Mouse (Mus musculus) layer of hippocampus, adult 9-11 months (tissue): ENCODE data around the gene Fam136a.
"Not testable (repeated sequence)": the region's sequence is repeated elsewhere in the genome, so short reads cannot be mapped to it uniquely, and the experiment has no call there.

Experiments
- DNase-seq: peaks from one replicate; pipeline ENCODE4 v3.0.0; 2022

Fam136a gene

GRCm38 (mm10) chr6:86365371-86366124, at the start of gene Fam136a:
TSS of gene Fam136a (plus strand) at chr6:86365646.
- DNase-seq: peak; percentile 94

- no peak for DNase-seq
Observed at GRCm38 (mm10) chr6:86317066-86317465, 48.4 kb upstream of the Fam136a start.

DNA sequence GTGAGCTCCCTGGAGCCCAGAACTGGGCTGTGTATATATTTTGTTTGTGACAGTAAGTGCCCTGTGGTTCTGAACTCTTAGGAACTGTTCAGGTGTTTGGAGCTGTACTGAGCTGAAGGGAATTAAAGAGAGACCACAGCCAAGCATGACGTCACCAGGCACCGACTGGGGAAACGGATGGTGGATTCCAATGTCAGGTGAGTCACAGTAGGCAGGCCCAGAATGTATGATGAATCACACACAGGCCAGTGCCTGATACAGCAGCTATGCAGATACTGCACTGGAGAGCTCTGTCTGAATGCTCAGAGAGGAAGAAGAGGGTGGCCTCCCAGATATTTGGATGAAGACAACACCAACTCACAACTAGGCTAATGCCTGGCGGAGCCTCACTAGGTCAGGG, 46.6 kb upstream of the Fam136a start:
- DNase-seq: peak; percentile 21

GRCm38 (mm10) chr6:86322031-86322563, 43.3 kb upstream of the Fam136a start:
- DNase-seq: peak; percentile 42

DNA sequence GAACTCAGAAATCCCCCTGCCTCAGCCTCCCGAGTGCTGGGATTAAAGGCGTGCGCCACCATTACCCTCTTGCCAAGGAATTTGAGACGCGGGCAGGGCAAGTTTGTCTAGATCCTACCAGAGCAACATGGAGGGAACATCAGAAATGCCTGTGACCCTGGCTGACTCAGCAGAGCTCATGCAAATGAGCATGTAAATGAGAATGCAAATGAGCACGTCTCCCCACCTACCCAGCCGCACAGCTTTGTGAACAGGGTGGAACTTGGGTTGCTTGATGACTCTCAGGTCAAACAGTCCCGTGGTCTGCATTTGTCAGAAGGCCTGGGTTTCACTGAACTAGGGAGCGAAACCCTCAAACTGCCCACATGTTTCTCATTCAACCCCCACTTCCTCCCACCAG, 42.5 kb upstream of the Fam136a start:
- no peak for DNase-seq

DNA sequence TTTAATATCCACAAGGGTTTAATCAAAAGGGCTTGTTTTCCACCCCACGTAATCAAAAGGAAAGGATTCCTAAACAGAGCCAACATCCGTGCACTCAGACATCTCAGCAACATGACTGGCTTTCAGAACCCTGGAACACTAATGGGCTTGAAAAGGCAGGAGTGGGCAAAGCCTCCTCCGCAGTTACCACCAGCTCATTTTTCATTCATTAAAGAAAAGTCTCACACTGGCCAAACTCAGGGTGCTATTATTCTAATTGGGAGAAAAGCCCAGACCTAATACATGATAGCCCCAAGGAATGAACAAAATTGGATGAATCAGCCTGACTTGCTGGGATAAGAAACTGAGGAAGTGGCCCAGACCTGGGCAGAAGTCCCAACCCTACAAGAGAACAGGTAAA, 41.0 kb upstream of the Fam136a start:
- DNase-seq: no peak

GRCm38 (mm10) chr6:86325646-86326045, 39.8 kb upstream of the Fam136a start:
- DNase-seq: no peak

GRCm38 (mm10) chr6:86326866-86327265, 38.6 kb upstream of the Fam136a start:
- DNase-seq: peak; percentile 83

GRCm38 (mm10) chr6:86328369-86328768, 37.1 kb upstream of the Fam136a start:
- no peak for DNase-seq

- no peak for DNase-seq
Observed at GRCm38 (mm10) chr6:86329943-86330342, 35.5 kb upstream of the Fam136a start.

- no peak for DNase-seq
Observed at GRCm38 (mm10) chr6:86335121-86335849, 30.2 kb upstream of the Fam136a start.

DNA sequence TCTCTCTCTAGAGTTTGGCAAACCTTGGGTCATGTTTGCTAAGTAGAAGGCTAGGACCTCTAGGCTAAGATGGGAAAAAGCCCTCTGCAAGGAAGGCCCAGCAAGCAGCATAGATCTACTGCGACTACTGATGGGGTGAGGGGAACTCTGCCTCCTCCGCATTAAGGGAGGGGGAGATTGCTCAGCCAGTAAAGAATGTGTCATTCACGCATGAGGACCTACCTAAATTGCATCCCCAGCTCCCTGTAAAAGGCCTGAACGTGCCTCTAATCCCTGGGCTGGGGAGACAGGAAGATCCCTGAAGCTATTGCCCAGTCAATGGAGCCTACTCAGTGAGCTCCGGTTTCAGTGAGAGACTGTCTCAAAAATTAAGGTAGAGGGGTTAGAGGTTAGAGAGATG, 29.6 kb upstream of the Fam136a start:
- no peak for DNase-seq

DNA sequence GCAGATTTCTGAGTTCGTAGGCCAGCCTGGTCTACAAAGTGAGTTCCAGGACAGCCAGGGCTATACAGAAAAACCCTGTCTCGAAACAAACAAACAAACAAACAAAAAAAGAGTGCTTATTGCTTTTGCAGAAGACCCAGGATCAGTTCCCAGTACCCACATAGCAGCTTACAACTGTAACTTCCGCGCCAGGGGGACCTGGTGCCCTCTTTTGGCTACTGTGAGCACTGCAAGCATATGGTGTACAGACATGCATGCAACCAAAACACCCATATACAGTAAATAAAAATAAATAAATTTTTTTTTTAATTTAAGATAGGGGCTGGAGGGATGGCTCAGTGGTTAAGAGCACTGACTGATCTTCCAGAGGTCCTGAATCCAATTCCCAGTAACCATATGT, 29.1 kb upstream of the Fam136a start:
- not testable (repeated sequence) for DNase-seq

GRCm38 (mm10) chr6:86343656-86344055, 21.8 kb upstream of the Fam136a start:
- no peak for DNase-seq

DNA sequence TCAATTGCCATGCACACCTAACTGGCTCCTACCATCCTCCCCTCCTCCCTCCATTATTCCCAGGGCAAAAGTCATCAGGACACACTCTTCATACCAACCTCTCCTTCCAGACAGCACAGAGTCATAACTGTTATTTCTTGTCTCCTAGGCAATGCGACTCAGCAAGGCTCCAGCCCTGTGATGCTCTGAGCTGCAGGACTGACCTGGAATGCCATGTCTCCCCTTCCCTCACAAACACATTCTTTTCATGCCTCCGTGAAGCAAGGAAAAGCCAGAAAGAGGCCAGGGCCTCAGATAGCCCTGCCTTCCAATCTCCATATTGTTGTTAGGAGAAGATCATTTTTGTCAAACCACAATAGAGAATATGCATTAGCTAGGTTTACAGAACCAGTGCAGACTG, 19.4 kb upstream of the Fam136a start:
- DNase-seq: no peak

DNA sequence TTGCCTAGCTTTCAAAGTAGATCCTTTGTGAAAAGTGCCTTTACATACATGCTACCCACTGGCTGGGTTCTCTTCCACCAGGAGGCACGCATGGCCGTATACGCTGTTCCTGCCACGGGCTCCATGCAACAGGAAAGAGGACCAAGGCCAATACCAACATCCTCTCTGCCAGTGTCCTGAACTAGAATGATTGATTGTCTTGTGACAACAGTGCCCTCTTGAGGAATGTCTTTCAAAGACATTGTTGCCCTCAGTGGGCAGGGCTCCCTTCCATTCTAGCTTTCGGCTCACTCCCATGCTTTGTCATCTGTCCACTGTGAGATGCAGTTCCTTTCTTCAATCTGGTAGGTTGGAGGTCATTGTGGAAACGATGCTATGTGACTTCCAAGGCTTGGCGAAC, 16.2 kb upstream of the Fam136a start:
- peak; percentile 45 for DNase-seq

- DNase-seq: no peak
Observed at GRCm38 (mm10) chr6:86354948-86355347, 10.5 kb upstream of the Fam136a start.

DNA sequence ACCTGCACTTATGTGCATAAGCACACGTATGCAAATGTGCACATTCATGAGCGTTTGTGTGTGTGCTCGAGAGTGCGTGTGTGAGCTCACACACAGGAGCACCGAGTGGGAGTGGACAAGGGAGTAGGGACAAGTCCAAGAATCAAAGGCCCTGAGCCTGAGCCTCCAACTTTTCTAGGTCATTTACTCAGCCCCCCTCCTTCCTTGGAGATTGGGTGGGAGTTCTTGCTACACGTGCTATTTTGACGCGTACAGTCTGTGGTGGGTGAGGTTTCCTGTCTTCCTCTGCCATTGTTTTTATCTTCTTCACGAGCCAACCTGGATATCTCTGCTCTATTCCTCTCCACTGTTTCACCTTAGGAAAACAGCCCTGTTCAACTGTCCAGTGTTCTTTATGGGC, 8.5 kb upstream of the Fam136a start:
- no peak for DNase-seq

DNA sequence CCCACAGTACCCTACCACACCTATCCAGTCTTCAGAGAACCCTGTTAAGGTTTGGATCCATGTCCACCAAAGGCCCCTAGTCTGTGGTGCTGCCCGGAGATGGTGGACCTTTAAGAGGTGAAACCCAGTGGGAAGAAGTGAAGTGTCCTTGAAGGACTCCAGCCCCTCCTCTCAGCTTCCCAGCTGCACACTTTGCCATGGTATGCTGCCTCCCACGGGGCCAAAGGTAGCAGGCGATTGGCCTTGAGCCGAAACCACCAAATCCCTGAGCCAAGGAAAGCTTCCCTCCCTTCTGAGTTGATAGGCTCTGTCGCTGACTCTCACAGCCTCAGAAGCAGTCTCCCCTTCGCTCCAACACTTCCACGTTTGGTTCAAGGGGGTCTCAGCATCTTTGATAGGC, 4.8 kb upstream of the Fam136a start:
- DNase-seq: no peak

- no peak for DNase-seq
Observed at GRCm38 (mm10) chr6:86361373-86361772, 4.1 kb upstream of the Fam136a start.

DNA sequence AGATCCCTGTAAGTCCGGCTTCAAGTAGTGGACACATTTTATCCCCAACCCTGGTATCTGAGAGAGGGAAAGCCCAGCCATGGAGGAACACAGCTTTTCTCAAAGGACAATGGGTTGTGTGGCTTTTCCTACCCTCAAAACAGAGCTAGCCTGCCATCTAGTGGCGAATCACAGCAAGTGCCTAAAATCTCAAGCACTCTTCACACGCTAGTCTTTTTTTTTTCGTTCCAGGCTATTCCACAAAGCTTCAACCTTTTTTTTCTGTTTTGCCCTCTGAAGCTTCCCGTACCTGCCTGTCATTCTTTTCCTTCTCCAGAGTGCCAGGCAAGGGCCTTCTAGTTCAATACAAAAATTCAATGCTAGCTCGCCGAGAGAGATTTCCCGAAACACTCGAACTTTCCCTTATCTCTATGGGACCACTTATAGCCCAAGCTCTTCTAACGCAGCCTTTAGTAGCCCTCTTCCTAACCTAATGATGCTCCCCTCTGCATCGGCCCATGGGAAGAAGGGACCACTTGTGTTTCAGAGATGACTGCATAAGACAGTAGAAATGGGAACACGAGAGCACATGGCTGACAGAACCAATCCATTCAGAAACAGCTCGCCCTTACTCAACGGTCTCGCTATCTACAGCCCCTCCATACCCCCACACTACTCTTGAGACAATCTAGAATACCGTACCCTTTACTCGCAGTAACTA, 854 bp upstream of the Fam136a start:
- DNase-seq: peak; percentile 73

- peak; percentile 47 for DNase-seq
Observed at GRCm38 (mm10) chr6:86366125-86366852, 843 bp downstream of the Fam136a start.

DNA sequence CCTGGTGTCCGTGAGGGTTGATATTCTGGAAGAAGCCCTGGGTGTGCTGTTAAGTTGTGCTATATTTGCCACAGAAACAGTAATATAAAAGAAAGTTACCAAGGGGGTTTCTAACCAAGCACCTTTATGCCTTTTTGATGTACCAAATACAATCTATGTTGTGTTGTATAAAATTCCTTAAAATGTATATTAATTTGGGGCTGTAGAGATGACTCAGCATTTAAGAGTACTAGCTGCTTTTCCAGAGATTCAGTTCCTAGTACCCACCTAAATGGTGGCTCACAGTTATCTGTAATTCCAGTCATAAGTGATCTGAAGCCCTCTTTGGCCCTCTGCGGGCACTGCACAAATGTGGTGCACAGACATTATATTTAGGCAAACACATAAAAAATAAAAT, 1.4 kb downstream of the Fam136a start:
- no peak for DNase-seq
